Mouse (Mus musculus): ENCODE results near the gene Rnd1. TPM values are rescaled to one million over a fixed set of nuclear protein-coding genes. Genes with fewer than 3 reads are reported as not detected.

Rnd1 gene
- polyA plus RNA-seq, 1 experiment from 2014 or later, result 0.99 TPM

- Histone ChIP-seq H3K4me2 (ENCODE audit: low read depth, low read length) (no peak overlapping the region), H3K4me3 (replicated peaks; ENCODE audit: low read length) (no peak overlapping the region), H3K9me3 (replicated peaks; ENCODE audit: control insufficient read depth, low read length) (no peaks in the 10 kb centered on the region), H3K27ac (ENCODE audit: low read length) (no peak overlapping the region), H3K27me3 (ENCODE audit: control insufficient read depth, insufficient read depth, low read length) (peaks cover 37% of the 10 kb centered on the region), H3K9ac (ENCODE audit: low read length) (no peak overlapping the region), H3K4me1 (ENCODE audit: control insufficient read depth, insufficient read depth, low read length) (peaks cover 12% of the 10 kb centered on the region), H3K36me3 (ENCODE audit: control insufficient read depth, insufficient read depth, low read length) (no peaks in the 10 kb centered on the region)
- no peak for ATAC-seq (ENCODE audit: insufficient read depth, low FRiP score)
- 46% methylated on average over 7 of the region's 7 CpGs for WGBS
Measured at GRCm38 (mm10) chr15:98674284-98674993, 2.8 kb downstream of the Rnd1 start.

- WGBS, result 76% methylated on average over 7 of the region's 7 CpGs
- no peaks in the 10 kb centered on the region for H3K36me3 ChIP-seq (ENCODE audit: control insufficient read depth, insufficient read depth, low read length)
- no peak for ATAC-seq (ENCODE audit: insufficient read depth, low FRiP score)
- peaks cover 12% of the 10 kb centered on the region for H3K4me1 ChIP-seq (ENCODE audit: control insufficient read depth, insufficient read depth, low read length)
- peaks cover 37% of the 10 kb centered on the region for H3K27me3 ChIP-seq (ENCODE audit: control insufficient read depth, insufficient read depth, low read length)
- H3K27ac ChIP-seq (ENCODE audit: low read length), result no peak overlapping the region
- no peak overlapping the region for H3K4me2 ChIP-seq (ENCODE audit: low read depth, low read length)
- H3K4me3 ChIP-seq (replicated peaks; ENCODE audit: low read length), result no peak overlapping the region
- no peaks in the 10 kb centered on the region for H3K9me3 ChIP-seq (replicated peaks; ENCODE audit: control insufficient read depth, low read length)
- no peak overlapping the region for H3K9ac ChIP-seq (ENCODE audit: low read length)
Measured at GRCm38 (mm10) chr15:98673732-98674131, 3.5 kb downstream of the Rnd1 start.

DNA sequence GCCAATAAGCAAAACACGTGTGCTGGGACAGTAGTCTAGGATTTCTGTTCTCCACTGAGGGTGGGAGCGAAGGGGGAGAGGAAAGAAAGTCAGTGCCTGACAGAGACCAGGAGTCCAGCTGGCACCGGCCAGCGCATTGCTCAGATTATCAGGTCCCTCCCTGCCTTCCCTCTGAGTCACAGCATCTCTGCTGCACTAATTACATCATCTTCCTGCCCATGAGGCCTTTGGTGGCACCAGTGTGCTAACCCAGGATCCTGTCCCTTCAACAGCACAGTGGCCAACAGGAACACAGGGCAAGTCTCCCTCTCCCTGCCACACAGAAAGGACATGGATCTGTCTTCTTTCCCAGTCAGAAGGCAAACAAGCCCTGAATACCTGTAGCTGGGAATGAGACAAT, 4.7 kb downstream of the Rnd1 start:
- no peak overlapping the region for H3K9ac ChIP-seq (ENCODE audit: low read length)
- H3K36me3 ChIP-seq (ENCODE audit: control insufficient read depth, insufficient read depth, low read length), result no peaks in the 10 kb centered on the region
- H3K4me3 ChIP-seq (replicated peaks; ENCODE audit: low read length), result no peak overlapping the region
- H3K27me3 ChIP-seq (ENCODE audit: control insufficient read depth, insufficient read depth, low read length), result peaks cover 33% of the 10 kb centered on the region
- ATAC-seq (ENCODE audit: insufficient read depth, low FRiP score), result no peak
- WGBS, result 55% methylated on average over 4 of the region's 4 CpGs
- H3K4me2 ChIP-seq (ENCODE audit: low read depth, low read length), result no peak overlapping the region
- H3K27ac ChIP-seq (ENCODE audit: low read length), result no peak overlapping the region
- peaks cover 12% of the 10 kb centered on the region for H3K4me1 ChIP-seq (ENCODE audit: control insufficient read depth, insufficient read depth, low read length)
- no peaks in the 10 kb centered on the region for H3K9me3 ChIP-seq (replicated peaks; ENCODE audit: control insufficient read depth, low read length)

GRCm38 (mm10) chr15:98664042-98664907, 13.0 kb downstream of the Rnd1 start:
- no peaks in the 10 kb centered on the region for H3K9me3 ChIP-seq (replicated peaks; ENCODE audit: control insufficient read depth, low read length)
- H3K27me3 ChIP-seq (ENCODE audit: control insufficient read depth, insufficient read depth, low read length), result no peaks in the 10 kb centered on the region
- H3K4me2 ChIP-seq (ENCODE audit: low read depth, low read length), result no peak overlapping the region
- no peak overlapping the region for H3K27ac ChIP-seq (ENCODE audit: low read length)
- H3K4me1 ChIP-seq (ENCODE audit: control insufficient read depth, insufficient read depth, low read length), result no peaks in the 10 kb centered on the region
- no peak overlapping the region for H3K4me3 ChIP-seq (replicated peaks; ENCODE audit: low read length)
- H3K9ac ChIP-seq (ENCODE audit: low read length), result no peak overlapping the region
- no peaks in the 10 kb centered on the region for H3K36me3 ChIP-seq (ENCODE audit: control insufficient read depth, insufficient read depth, low read length)
- no peak for ATAC-seq (ENCODE audit: insufficient read depth, low FRiP score)
- 76% methylated on average over 11 of the region's 11 CpGs for WGBS

- peak within 1 kb of the TSS; percentile 94 for H3K9ac ChIP-seq (ENCODE audit: low read length)
- 3% methylated on average over 47 of the region's 48 CpGs for WGBS
- peak within 1 kb of the TSS; percentile 90 for H3K27ac ChIP-seq (ENCODE audit: low read length)
- peaks cover 5% of the 10 kb centered on the region for H3K36me3 ChIP-seq (ENCODE audit: control insufficient read depth, insufficient read depth, low read length)
- H3K27me3 ChIP-seq (ENCODE audit: control insufficient read depth, insufficient read depth, low read length), result no peaks in the 10 kb centered on the region
- no peaks in the 10 kb centered on the region for H3K9me3 ChIP-seq (replicated peaks; ENCODE audit: control insufficient read depth, low read length)
- ATAC-seq (ENCODE audit: insufficient read depth, low FRiP score), result peak; percentile 97
- peak within 1 kb of the TSS; percentile 76 for H3K4me3 ChIP-seq (replicated peaks; ENCODE audit: low read length)
- H3K4me1 ChIP-seq (ENCODE audit: control insufficient read depth, insufficient read depth, low read length), result no peaks in the 10 kb centered on the region
- peak within 1 kb of the TSS; percentile 68 for H3K4me2 ChIP-seq (ENCODE audit: low read depth, low read length)
Measured at GRCm38 (mm10) chr15:98662567-98663545, 14.4 kb downstream of the Rnd1 start, which contains the start of gene Ddx23. TSS of gene Ddx23 (minus strand) at chr15:98662894.

GRCm38 (mm10) chr15:98662198-98662566, 15.1 kb downstream of the Rnd1 start:
- under 1% methylated on average over 14 of the region's 14 CpGs for WGBS
- H3K4me3 ChIP-seq (replicated peaks; ENCODE audit: low read length), result peak overlapping the region; percentile 76
- no peaks in the 10 kb centered on the region for H3K27me3 ChIP-seq (ENCODE audit: control insufficient read depth, insufficient read depth, low read length)
- peak overlapping the region; percentile 90 for H3K27ac ChIP-seq (ENCODE audit: low read length)
- peaks cover 12% of the 10 kb centered on the region for H3K36me3 ChIP-seq (ENCODE audit: control insufficient read depth, insufficient read depth, low read length)
- no peak for ATAC-seq (ENCODE audit: insufficient read depth, low FRiP score)
- peak overlapping the region; percentile 68 for H3K4me2 ChIP-seq (ENCODE audit: low read depth, low read length)
- H3K9ac ChIP-seq (ENCODE audit: low read length), result peak overlapping the region; percentile 94
- no peaks in the 10 kb centered on the region for H3K4me1 ChIP-seq (ENCODE audit: control insufficient read depth, insufficient read depth, low read length)
- H3K9me3 ChIP-seq (replicated peaks; ENCODE audit: control insufficient read depth, low read length), result no peaks in the 10 kb centered on the region

GRCm38 (mm10) chr15:98656982-98657751, 20.1 kb downstream of the Rnd1 start:
- H3K4me2 ChIP-seq (ENCODE audit: low read depth, low read length), result no peak overlapping the region
- H3K4me1 ChIP-seq (ENCODE audit: control insufficient read depth, insufficient read depth, low read length), result no peaks in the 10 kb centered on the region
- peaks cover 44% of the 10 kb centered on the region for H3K36me3 ChIP-seq (ENCODE audit: control insufficient read depth, insufficient read depth, low read length)
- no peak overlapping the region for H3K27ac ChIP-seq (ENCODE audit: low read length)
- ATAC-seq (ENCODE audit: insufficient read depth, low FRiP score), result no peak
- H3K4me3 ChIP-seq (replicated peaks; ENCODE audit: low read length), result no peak overlapping the region
- WGBS, result 82% methylated on average over 15 of the region's 15 CpGs
- H3K27me3 ChIP-seq (ENCODE audit: control insufficient read depth, insufficient read depth, low read length), result no peaks in the 10 kb centered on the region
- H3K9ac ChIP-seq (ENCODE audit: low read length), result no peak overlapping the region
- H3K9me3 ChIP-seq (replicated peaks; ENCODE audit: control insufficient read depth, low read length), result no peaks in the 10 kb centered on the region

GRCm38 (mm10) chr15:98652174-98652573, 25.1 kb downstream of the Rnd1 start:
- Histone ChIP-seq H3K9ac (ENCODE audit: low read length) (no peak overlapping the region), H3K9me3 (replicated peaks; ENCODE audit: control insufficient read depth, low read length) (no peaks in the 10 kb centered on the region), H3K4me1 (ENCODE audit: control insufficient read depth, insufficient read depth, low read length) (no peaks in the 10 kb centered on the region), H3K27me3 (ENCODE audit: control insufficient read depth, insufficient read depth, low read length) (no peaks in the 10 kb centered on the region), H3K4me3 (replicated peaks; ENCODE audit: low read length) (no peak overlapping the region), H3K27ac (ENCODE audit: low read length) (no peak overlapping the region), H3K4me2 (ENCODE audit: low read depth, low read length) (no peak overlapping the region), H3K36me3 (ENCODE audit: control insufficient read depth, insufficient read depth, low read length) (peaks cover 68% of the 10 kb centered on the region)
- no peak for ATAC-seq (ENCODE audit: insufficient read depth, low FRiP score)
- 93% methylated on average over 8 of the region's 8 CpGs for WGBS
